Mouse (Mus musculus) lung, embryonic 15.5 days (tissue): Measurements from ENCODE around the gene Shcbp1. TPM values are rescaled to one million over a fixed set of nuclear protein-coding genes. Genes with fewer than 3 reads are reported as not detected.

Source experiments
- polyA plus RNA-seq: library from polyadenylated mRNA; unstranded; fragments of >200 nt; fragmentation: Nextera tagmentation; extraction: Ambion mirVana; gene quantifications from 2 replicates; pipeline ENCODE4 v1.2.1, GENCODE M21; 2015

The Shcbp1 gene
- polyA plus RNA-seq, 1 experiment from 2014 or later = 98.0 TPM

Other genes starting within 250 kb of the Shcbp1 start
- 12.7 and 14.6 TPM in 2 replicates for gene Zfp958, start 166.4 kb downstream of the Shcbp1 start, polyA plus RNA-seq